ENCODE assay signal across 28 mouse cellular contexts in the genomic region with DNA sequence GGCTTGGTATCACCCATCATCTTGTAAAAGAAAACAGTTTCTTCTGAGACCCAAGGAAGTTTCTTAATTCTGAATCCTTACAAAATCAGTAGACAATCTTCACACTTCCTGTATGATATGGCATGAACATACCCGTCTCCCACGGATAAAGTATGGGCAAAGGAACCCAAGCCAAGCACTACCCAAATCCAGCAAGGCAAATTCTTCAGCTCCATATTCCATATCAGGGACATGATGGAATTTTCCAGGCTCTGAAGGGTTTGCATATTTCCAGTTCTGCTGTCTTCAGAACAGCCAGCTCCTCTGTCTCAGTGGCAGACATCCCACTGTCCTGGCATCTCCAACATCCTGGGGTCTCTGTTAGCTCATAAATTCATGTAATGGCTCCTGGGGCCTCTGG. TPM values are rescaled to one million over a fixed set of nuclear protein-coding genes. Genes with fewer than 3 reads are reported as not detected.
DNase-seq lines count a peak whose midpoint lies in the region; ATAC-seq and TF ChIP-seq lines count a peak whose summit lies in the region.
"Had no signal": no experiment of that assay in that cellular context is flagged by ENCODE, and none has a peak within 500 bp of the region (broad histone marks: within the 10 kb centered on the region; RNA-seq: fewer than 3 reads in every experiment).

No protein-coding gene starts in this region.

- intact Hi-C loops in left cerebral cortex, adult 2 months (cut with DNase I): loop anchor here (2.0 kb wide), 2 partner anchors 55 to 75 kb away; no protein-coding TSS in a partner anchor
- intact Hi-C loops in left cerebral cortex, postnatal 36 days (cut with DNase I): loop anchor here (5.0 kb wide), 1 partner anchor 77 kb away; no protein-coding TSS in a partner anchor

- ATAC-seq in frontal cortex, adult (ENCODE audit: low TSS enrichment): peak; percentile 63
- ATAC-seq: activated CD4-positive, CD25-positive, alpha-beta regulatory T cell, adult 4 months; CD4-positive, CD25-positive, alpha-beta regulatory T cell, adult 4 months; forebrain, embryonic 14.5 days; forebrain, embryonic 16.5 days; Patski had no signal

- no peak for TF ChIP-seq CTCF in left cerebral cortex, adult 2 months (IDR thresholded peaks at IDR 0.05)

- no peak overlapping the region for H3K4me3 ChIP-seq in left cerebral cortex, adult 2 months
- H3K4me3 ChIP-seq: embryonic facial prominence, embryonic 13.5 days; embryonic facial prominence, embryonic 15.5 days; erythroblast, embryonic 14.5 days; forebrain, embryonic 10.5 days; forebrain, embryonic 12.5 days had no signal

- no peak for DNase-seq in frontal cortex, postnatal 25 days (ENCODE audit: low spot score in 2 of 2)
- peak in 1 of 2 experiments; percentile 9 for DNase-seq in left cerebral cortex, adult 2 months (ENCODE audit: extremely low spot score in 1 of 2, low spot score in 2 of 2)
- DNase-seq in left cerebral cortex, postnatal 36 days (ENCODE audit: low spot score in 2 of 2): no peak
- peak; percentile 63 for DNase-seq in brain, adult 2 months (ENCODE audit: low read depth, low spot score)
- no peak for DNase-seq in gastrocnemius, postnatal 4 days (ENCODE audit: low spot score in 2 of 2)
- DNase-seq: adrenal gland, adult 8-10 months; adrenal gland, postnatal 14 days; adrenal gland, postnatal 36 days; B cell, adult 2 months; cerebellum, adult 11 months; cerebellum, adult 18-20 months; cerebellum, adult 8-10 months; cerebellum, adult 9-11 months; cerebellum, postnatal 14 days; cerebellum, postnatal 36 days; embryo, embryonic 11 days had no signal

- H3K27ac ChIP-seq in left cerebral cortex, adult 2 months: peak overlapping the region; percentile 88
- H3K27ac ChIP-seq: embryonic facial prominence, embryonic 13.5 days; embryonic facial prominence, embryonic 15.5 days; forebrain, embryonic 10.5 days; forebrain, embryonic 12.5 days had no signal

RNA-seq across cellular contexts. Expression of gene Tgm3, which starts 22.5 kb away (rescaled TPM):
- total RNA-seq in left cerebral cortex, adult 2 months (2021): 1 to 10 TPM; 3.2 to 3.3 TPM
- 1 to 10 TPM; 3.6 to 4.4 TPM for total RNA-seq in left cerebral cortex, postnatal 36 days (2021)
- total RNA-seq in gastrocnemius, postnatal 4 days (2021): under 1 TPM in 1 of 2 experiments, not detected in 1; 0.21 TPM
- total RNA-seq: CH12.LX had no signal
